Mouse (Mus musculus): ENCODE measurements around the gene Bicc1. TPM values are rescaled to one million over a fixed set of nuclear protein-coding genes. Genes with fewer than 3 reads are reported as not detected.

The Bicc1 gene
- polyA plus RNA-seq, 1 experiment from 2014 or later, result 6.4 TPM

DNA sequence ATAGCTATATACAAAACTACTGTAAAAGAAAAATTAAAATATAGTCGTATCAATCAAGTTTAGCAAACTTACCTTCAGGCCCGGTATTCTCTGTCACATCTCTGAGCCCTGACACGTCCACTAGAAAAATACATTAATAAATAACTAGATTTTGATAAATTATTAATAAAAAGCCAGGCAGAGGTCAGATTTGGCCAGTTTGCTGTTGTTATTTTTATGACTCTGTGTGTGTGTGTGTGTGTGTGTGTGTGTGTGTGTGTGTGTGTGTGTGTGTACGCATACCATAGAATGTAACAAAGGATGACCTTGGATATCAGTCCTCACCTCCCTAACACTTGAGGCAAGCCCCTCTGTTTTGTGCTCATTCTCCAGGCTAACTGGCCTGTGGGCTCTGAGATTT is 22.4 kb upstream of the Bicc1 start:
- H3K4me3 ChIP-seq (ENCODE audit: low read depth, low read length), result no peak overlapping the region
- H3K27me3 ChIP-seq (replicated peaks; ENCODE audit: control insufficient read depth, insufficient read depth, low read length), result no peaks in the 10 kb centered on the region
- no peak for ATAC-seq
- H3K4me1 ChIP-seq (replicated peaks; ENCODE audit: control insufficient read depth, insufficient read depth, low read length), result no peaks in the 10 kb centered on the region
- H3K9me3 ChIP-seq (ENCODE audit: control insufficient read depth), result no peaks in the 10 kb centered on the region
- no peak overlapping the region for H3K27ac ChIP-seq (ENCODE audit: low read depth, low read length)
- H3K36me3 ChIP-seq (ENCODE audit: control insufficient read depth, insufficient read depth), result no peaks in the 10 kb centered on the region
- no peak for TF ChIP-seq CTCF (IDR thresholded peaks at IDR 0.05; ENCODE audit: low read depth)
- H3K9ac ChIP-seq (ENCODE audit: low read depth, low read length), result no peak overlapping the region
- WGBS, result 49% methylated on average over 4 of the region's 4 CpGs
- no peak overlapping the region for H3K4me2 ChIP-seq (replicated peaks; ENCODE audit: low read depth)

DNA sequence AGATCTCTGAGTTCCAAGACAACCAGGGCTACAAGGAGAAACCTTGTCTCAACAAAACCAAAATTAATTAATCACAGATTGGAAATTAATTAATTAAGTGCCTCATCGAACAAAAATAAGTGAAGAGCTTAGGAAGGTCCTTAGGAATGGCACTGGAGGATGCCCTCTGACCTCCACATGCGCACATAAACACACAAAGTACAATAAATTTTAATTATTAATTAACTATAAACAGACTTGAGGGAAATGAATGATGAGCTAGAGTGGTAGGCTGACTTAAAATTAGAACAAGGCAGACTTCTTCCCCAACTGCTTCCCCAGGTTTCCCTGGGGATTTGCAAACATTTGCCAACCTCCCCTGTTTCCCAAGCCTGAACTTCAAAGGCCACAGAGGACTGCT is 21.6 kb upstream of the Bicc1 start:
- 63% methylated on average over 2 of the region's 2 CpGs for WGBS
- H3K27me3 ChIP-seq (replicated peaks; ENCODE audit: control insufficient read depth, insufficient read depth, low read length), result no peaks in the 10 kb centered on the region
- no peak overlapping the region for H3K4me2 ChIP-seq (replicated peaks; ENCODE audit: low read depth)
- no peak for ATAC-seq
- no peak overlapping the region for H3K9ac ChIP-seq (ENCODE audit: low read depth, low read length)
- H3K36me3 ChIP-seq (ENCODE audit: control insufficient read depth, insufficient read depth), result no peaks in the 10 kb centered on the region
- no peaks in the 10 kb centered on the region for H3K9me3 ChIP-seq (ENCODE audit: control insufficient read depth)
- H3K4me3 ChIP-seq (ENCODE audit: low read depth, low read length), result no peak overlapping the region
- H3K4me1 ChIP-seq (replicated peaks; ENCODE audit: control insufficient read depth, insufficient read depth, low read length), result no peaks in the 10 kb centered on the region
- no peak overlapping the region for H3K27ac ChIP-seq (ENCODE audit: low read depth, low read length)
- no peak for TF ChIP-seq CTCF (IDR thresholded peaks at IDR 0.05; ENCODE audit: low read depth)

DNA sequence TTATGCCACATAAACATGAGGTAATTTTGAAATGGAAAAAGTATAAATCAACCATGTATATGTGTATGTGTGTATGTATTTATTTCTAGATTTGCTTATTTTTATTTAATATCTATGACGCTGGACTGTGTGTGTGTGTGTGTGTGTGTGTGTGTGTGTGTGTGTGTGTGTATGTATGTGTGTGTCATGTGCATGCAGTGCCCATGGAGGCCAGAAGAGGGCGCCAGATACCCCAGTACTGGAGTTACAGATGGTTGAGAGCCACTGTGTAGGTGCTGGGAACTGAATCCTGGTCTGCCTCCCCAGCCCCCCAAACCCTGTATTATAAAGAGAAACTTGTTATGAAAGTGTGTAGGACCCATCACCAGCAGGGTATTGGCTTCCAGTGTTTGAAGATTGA is 20.6 kb upstream of the Bicc1 start:
- H3K4me2 ChIP-seq (replicated peaks; ENCODE audit: low read depth), result no peak overlapping the region
- ATAC-seq, result no peak
- peak; percentile 39 for TF ChIP-seq CTCF (IDR thresholded peaks at IDR 0.05; ENCODE audit: low read depth)
- no peaks in the 10 kb centered on the region for H3K36me3 ChIP-seq (ENCODE audit: control insufficient read depth, insufficient read depth)
- H3K27ac ChIP-seq (ENCODE audit: low read depth, low read length), result no peak overlapping the region
- no peak overlapping the region for H3K9ac ChIP-seq (ENCODE audit: low read depth, low read length)
- WGBS, result 73% methylated on average over 2 of the region's 2 CpGs
- H3K9me3 ChIP-seq (ENCODE audit: control insufficient read depth), result no peaks in the 10 kb centered on the region
- H3K27me3 ChIP-seq (replicated peaks; ENCODE audit: control insufficient read depth, insufficient read depth, low read length), result no peaks in the 10 kb centered on the region
- H3K4me3 ChIP-seq (ENCODE audit: low read depth, low read length), result no peak overlapping the region
- H3K4me1 ChIP-seq (replicated peaks; ENCODE audit: control insufficient read depth, insufficient read depth, low read length), result no peaks in the 10 kb centered on the region

DNA sequence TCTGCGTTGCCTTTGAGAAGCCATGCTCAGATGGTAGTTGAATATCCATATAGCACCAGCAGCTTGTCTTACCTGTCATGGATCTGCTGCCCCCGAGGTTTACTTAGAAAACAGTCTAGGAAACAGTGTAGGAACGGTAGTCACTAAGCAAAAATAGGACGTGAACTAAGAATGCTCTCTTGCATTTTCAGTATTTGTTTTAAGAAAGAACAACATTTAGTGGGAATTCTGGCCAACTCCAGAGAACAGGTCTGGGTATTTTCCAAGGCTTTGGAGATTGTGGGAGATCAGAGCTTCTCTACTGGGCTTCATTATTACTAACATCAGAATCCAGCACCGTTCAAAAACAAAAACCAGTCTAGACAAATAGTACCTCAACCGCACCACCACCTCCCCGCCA is 17.7 kb upstream of the Bicc1 start:
- no peak overlapping the region for H3K27ac ChIP-seq (ENCODE audit: low read depth, low read length)
- 85% methylated on average over 7 of the region's 7 CpGs for WGBS
- no peaks in the 10 kb centered on the region for H3K36me3 ChIP-seq (ENCODE audit: control insufficient read depth, insufficient read depth)
- no peak overlapping the region for H3K9ac ChIP-seq (ENCODE audit: low read depth, low read length)
- H3K4me1 ChIP-seq (replicated peaks; ENCODE audit: control insufficient read depth, insufficient read depth, low read length), result no peaks in the 10 kb centered on the region
- no peak overlapping the region for H3K4me2 ChIP-seq (replicated peaks; ENCODE audit: low read depth)
- no peak for TF ChIP-seq CTCF (IDR thresholded peaks at IDR 0.05; ENCODE audit: low read depth)
- no peaks in the 10 kb centered on the region for H3K9me3 ChIP-seq (ENCODE audit: control insufficient read depth)
- ATAC-seq, result no peak
- no peaks in the 10 kb centered on the region for H3K27me3 ChIP-seq (replicated peaks; ENCODE audit: control insufficient read depth, insufficient read depth, low read length)
- H3K4me3 ChIP-seq (ENCODE audit: low read depth, low read length), result no peak overlapping the region

DNA sequence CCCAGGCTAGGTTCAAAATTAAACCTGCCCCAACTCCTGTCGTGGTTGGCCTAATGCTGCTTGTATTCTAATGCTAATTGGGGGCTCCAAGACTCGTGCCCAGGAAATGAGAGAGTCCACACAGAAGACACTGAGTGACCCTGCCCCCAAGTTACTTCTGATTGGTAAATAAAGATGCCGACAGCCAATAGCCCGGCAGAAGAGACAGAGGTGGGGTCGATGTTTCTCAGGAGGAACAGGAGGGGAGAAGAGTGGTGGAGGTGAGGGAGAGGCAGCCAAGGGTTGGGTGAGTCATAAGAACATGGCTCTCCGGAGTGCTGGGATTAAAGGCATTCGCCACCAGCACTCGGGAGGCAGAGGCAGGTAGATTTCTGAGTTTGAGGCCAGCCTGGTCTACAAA is 16.8 kb upstream of the Bicc1 start:
- Histone ChIP-seq H3K4me1 (replicated peaks; ENCODE audit: control insufficient read depth, insufficient read depth, low read length) (no peaks in the 10 kb centered on the region), H3K9me3 (ENCODE audit: control insufficient read depth) (no peaks in the 10 kb centered on the region), H3K36me3 (ENCODE audit: control insufficient read depth, insufficient read depth) (no peaks in the 10 kb centered on the region), H3K9ac (ENCODE audit: low read depth, low read length) (no peak overlapping the region), H3K27ac (ENCODE audit: low read depth, low read length) (no peak overlapping the region), H3K27me3 (replicated peaks; ENCODE audit: control insufficient read depth, insufficient read depth, low read length) (no peaks in the 10 kb centered on the region), H3K4me3 (ENCODE audit: low read depth, low read length) (no peak overlapping the region), H3K4me2 (replicated peaks; ENCODE audit: low read depth) (no peak overlapping the region)
- no peak for TF ChIP-seq CTCF (IDR thresholded peaks at IDR 0.05; ENCODE audit: low read depth)
- 82% methylated on average over 8 of the region's 8 CpGs for WGBS
- no peak for ATAC-seq

DNA sequence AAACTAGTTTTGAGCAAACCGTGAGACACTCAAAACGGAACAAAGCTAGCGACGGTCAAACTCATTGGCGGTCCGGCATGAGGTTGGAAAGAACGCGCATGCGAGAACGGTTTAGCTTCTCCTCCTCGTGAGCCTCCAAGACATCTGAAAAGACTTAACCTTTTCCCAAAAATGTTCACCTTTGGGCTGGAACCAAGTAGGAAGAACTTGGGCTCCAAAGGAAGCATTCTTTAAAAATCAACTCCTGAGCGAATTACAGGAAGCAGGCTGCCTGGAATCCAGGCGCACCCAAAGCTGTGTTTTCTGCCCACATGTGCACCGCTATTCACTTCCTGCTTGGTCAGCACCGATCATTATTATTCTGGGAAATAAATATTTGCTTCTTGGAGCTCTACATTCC is 15.8 kb upstream of the Bicc1 start:
- Histone ChIP-seq H3K4me3 (ENCODE audit: low read depth, low read length) (no peak overlapping the region), H3K27ac (ENCODE audit: low read depth, low read length) (no peak overlapping the region), H3K4me1 (replicated peaks; ENCODE audit: control insufficient read depth, insufficient read depth, low read length) (no peaks in the 10 kb centered on the region), H3K36me3 (ENCODE audit: control insufficient read depth, insufficient read depth) (no peaks in the 10 kb centered on the region), H3K9ac (ENCODE audit: low read depth, low read length) (no peak overlapping the region), H3K9me3 (ENCODE audit: control insufficient read depth) (no peaks in the 10 kb centered on the region), H3K27me3 (replicated peaks; ENCODE audit: control insufficient read depth, insufficient read depth, low read length) (no peaks in the 10 kb centered on the region), H3K4me2 (replicated peaks; ENCODE audit: low read depth) (no peak overlapping the region)
- TF ChIP-seq CTCF (IDR thresholded peaks at IDR 0.05; ENCODE audit: low read depth), result no peak
- WGBS, result 91% methylated on average over 15 of the region's 15 CpGs
- no peak for ATAC-seq

DNA sequence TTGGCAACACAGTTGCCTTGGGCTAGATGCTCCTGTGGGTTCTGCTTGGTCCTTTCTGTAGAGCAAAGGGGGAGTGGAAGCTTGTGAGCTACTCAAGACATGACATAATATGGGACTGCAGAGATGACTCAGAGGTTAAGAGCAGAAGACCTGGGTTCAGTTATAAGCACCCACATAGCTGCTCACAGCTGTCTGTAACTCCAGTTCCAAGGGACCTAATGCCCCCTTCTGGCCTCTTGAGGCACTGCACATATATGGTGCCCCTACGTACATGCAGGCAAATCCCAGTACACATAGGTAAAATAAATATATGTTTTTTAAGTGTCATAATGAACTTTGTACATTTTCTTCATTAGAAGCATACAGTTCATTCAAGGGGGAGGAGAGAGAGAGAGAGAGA is 11.9 kb upstream of the Bicc1 start:
- no peak for ATAC-seq
- H3K4me3 ChIP-seq (ENCODE audit: low read depth, low read length), result no peak overlapping the region
- TF ChIP-seq CTCF (IDR thresholded peaks at IDR 0.05; ENCODE audit: low read depth), result no peak
- WGBS, result 98% methylated on average over 1 of the region's 1 CpGs
- H3K9me3 ChIP-seq (ENCODE audit: control insufficient read depth), result no peaks in the 10 kb centered on the region
- H3K36me3 ChIP-seq (ENCODE audit: control insufficient read depth, insufficient read depth), result no peaks in the 10 kb centered on the region
- H3K27me3 ChIP-seq (replicated peaks; ENCODE audit: control insufficient read depth, insufficient read depth, low read length), result no peaks in the 10 kb centered on the region
- H3K4me1 ChIP-seq (replicated peaks; ENCODE audit: control insufficient read depth, insufficient read depth, low read length), result no peaks in the 10 kb centered on the region
- H3K27ac ChIP-seq (ENCODE audit: low read depth, low read length), result no peak overlapping the region
- H3K9ac ChIP-seq (ENCODE audit: low read depth, low read length), result no peak overlapping the region
- no peak overlapping the region for H3K4me2 ChIP-seq (replicated peaks; ENCODE audit: low read depth)

Data from intestine, postnatal 0 days (tissue).